Mouse (Mus musculus) intestine, embryonic 14.5 days (tissue): ENCODE results near the gene Npepl1. TPM values are rescaled to one million over a fixed set of nuclear protein-coding genes. Genes with fewer than 3 reads are reported as not detected.

Source experiments
- ATAC-seq: fragments of 200-750 bp; cut with Nextera tagmentation; replicated peaks from 2 replicates; pipeline ENCODE4 v1.8.0; 2017; ENCODE audit warnings: low read depth, moderate number of reproducible peaks, moderate TSS enrichment, moderate library complexity; ENCODE audit not compliant: low FRiP score, low TSS enrichment
- DNase-seq: peaks from one replicate; pipeline ENCODE4 v3.0.0-alpha.2; 2018; ENCODE audit warnings: low spot score
- H3K27ac ChIP-seq: fragments of 300-500 bp; sonication (generic); 2 replicates; pipeline ENCODE4 v1.5.1; 2014; ENCODE audit warnings: low read depth, mild to moderate bottlenecking, control low read depth
- H3K27me3 ChIP-seq: fragments of 300-500 bp; sonication (generic); replicated peaks from 2 replicates; pipeline ENCODE4 v1.6.1; 2014; ENCODE audit warnings: low read length, control low read depth; ENCODE audit not compliant: control insufficient read depth, insufficient read depth
- H3K36me3 ChIP-seq: fragments of 300-500 bp; sonication (generic); 2 replicates; pipeline ENCODE4 v1.6.1; 2014; ENCODE audit warnings: low read length, control low read depth; ENCODE audit not compliant: control insufficient read depth, insufficient read depth
- H3K4me1 ChIP-seq: fragments of 300-500 bp; sonication (generic); replicated peaks from 2 replicates; pipeline ENCODE4 v1.6.1; 2014; ENCODE audit warnings: low read length, control low read depth, mixed read lengths; ENCODE audit not compliant: control insufficient read depth, insufficient read depth
- H3K4me2 ChIP-seq: fragments of 300-500 bp; sonication (generic); 2 replicates; pipeline ENCODE4 v1.6.1; 2014; ENCODE audit warnings: low read length
- H3K4me3 ChIP-seq: fragments of 300-500 bp; sonication (generic); 2 replicates; pipeline ENCODE4 v1.5.1; 2014; ENCODE audit warnings: low read depth, low read length, control low read depth, mixed read lengths
- H3K9ac ChIP-seq: fragments of 300-500 bp; sonication (generic); 2 replicates; pipeline ENCODE4 v1.6.1; 2014; ENCODE audit warnings: mild to moderate bottlenecking, low read length
- H3K9me3 ChIP-seq: fragments of 300-500 bp; sonication (generic); 2 replicates; pipeline ENCODE4 v1.6.1; 2016; ENCODE audit warnings: low read length, control low read depth; ENCODE audit not compliant: control insufficient read depth
- WGBS: fragments of 180-500 bp; shearing (Covaris S2); extraction: QIAGEN DNeasy Blood & Tissue Kit; methylation state at CpG from one replicate; pipeline ENCODE4 v1.1.7; 2014; 5-methylcytosine and 5-hydroxymethylcytosine counted together
- polyA plus RNA-seq: library from polyadenylated mRNA; unstranded; fragments of >200 nt; fragmentation: Nextera tagmentation; extraction: Ambion mirVana; gene quantifications from 2 replicates; pipeline ENCODE4 v1.2.1, GENCODE M21; 2014

Npepl1 gene
- polyA plus RNA-seq, 1 experiment from 2014 or later = 59.9 TPM

DNA sequence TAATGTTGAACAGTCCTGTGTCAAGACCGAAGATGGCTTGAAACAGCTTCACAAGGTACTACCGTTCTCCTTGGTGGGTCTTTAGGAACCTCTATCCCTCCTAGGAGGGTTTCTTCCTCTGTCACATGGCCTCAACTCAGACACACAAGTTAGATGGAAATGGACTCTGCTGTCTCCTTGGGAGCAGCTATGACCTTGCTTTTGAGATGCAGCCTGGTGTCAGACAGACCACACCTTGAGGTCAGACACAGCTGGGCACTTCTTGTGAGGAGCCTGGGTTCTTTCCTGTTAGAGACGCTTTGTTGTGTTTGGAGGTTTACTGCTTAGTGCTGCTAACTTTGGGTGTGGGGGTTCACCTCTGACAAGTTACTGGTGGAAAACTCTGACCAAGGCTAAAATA is 15.1 kb upstream of the Npepl1 start:
- Histone ChIP-seq H3K36me3 (peaks cover 79% of the 10 kb centered on the region), H3K9me3 (no peaks in the 10 kb centered on the region), H3K4me2 (no peak overlapping the region), H3K27ac (no peak overlapping the region), H3K4me3 (no peak overlapping the region), H3K9ac (no peak overlapping the region), H3K4me1 (no peaks in the 10 kb centered on the region), H3K27me3 (no peaks in the 10 kb centered on the region)
- ATAC-seq = no peak
- DNase-seq = no peak
- WGBS = 96% methylated on average over 3 of the region's 3 CpGs

DNA sequence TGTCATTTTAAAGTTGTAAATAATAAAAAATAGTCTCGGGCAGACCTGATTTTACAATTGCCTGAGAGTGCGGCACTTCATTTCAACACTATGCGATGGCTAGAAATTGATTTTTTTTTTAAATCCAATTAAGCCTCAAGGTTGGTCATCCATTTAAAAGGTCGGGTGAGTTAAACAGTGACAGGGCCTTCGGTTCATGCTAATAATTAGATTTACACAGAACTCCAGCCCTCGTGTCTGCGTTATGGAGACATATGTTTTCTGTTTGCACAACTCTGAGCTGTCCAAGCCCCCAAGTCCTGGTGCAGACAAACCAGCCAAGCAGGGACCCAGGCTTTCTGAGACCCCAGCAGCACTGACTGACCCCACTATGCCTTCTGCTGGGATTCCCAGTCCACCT is 7.8 kb upstream of the Npepl1 start:
- Histone ChIP-seq H3K4me1 (no peaks in the 10 kb centered on the region), H3K4me3 (no peak overlapping the region), H3K27ac (no peak overlapping the region), H3K4me2 (no peak overlapping the region), H3K9me3 (no peaks in the 10 kb centered on the region), H3K9ac (no peak overlapping the region), H3K27me3 (no peaks in the 10 kb centered on the region), H3K36me3 (peaks cover 17% of the 10 kb centered on the region)
- DNase-seq (no peak), ATAC-seq (no peak)
- WGBS = 64% methylated on average over 7 of the region's 7 CpGs

DNA sequence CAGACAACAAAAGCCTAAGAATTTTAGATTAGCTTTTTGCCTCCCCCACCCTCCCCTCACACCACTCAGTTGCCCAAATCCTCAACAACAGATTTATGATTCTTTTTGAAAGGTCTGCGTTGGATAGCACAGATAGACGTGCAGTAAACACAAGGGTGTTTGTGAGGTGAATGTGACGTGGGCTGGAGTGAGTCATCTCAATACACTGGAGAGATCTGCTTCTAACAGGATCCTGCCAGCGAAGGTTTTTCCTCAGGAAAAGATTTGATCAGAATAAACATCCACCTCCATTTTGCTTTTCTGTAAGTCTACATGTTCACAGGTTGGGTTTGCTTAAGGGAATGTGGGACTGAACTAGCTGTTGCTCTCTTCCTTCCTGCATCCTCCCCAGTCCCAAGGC is 6.6 kb upstream of the Npepl1 start:
- Histone ChIP-seq H3K4me1 (no peaks in the 10 kb centered on the region), H3K4me3 (no peak overlapping the region), H3K4me2 (no peak overlapping the region), H3K36me3 (peaks cover 7% of the 10 kb centered on the region), H3K9me3 (no peaks in the 10 kb centered on the region), H3K27ac (no peak overlapping the region), H3K27me3 (no peaks in the 10 kb centered on the region), H3K9ac (no peak overlapping the region)
- no peak for DNase-seq
- WGBS = 72% methylated on average over 4 of the region's 4 CpGs
- ATAC-seq = no peak

DNA sequence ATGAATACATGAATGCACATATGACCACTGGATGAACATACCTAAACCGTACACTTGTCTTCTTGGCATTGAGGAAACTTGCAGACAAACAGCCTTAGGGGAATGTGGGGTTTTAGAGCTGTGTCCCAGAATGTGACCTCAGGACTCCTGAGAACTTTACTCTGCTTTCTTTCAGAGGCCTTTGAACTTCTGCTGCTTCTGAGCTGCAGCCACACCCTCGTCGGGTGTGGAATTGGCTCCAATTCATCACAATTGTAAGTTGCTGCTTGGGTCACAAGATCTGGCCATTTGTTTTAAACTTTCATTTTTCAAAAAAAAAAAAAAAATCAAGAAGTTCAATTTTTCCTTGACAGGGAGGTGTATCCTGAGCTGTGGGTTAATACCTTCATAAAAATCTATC is 2.8 kb upstream of the Npepl1 start:
- ATAC-seq (no peak), DNase-seq (no peak)
- no peaks in the 10 kb centered on the region for H3K9me3 ChIP-seq

DNA sequence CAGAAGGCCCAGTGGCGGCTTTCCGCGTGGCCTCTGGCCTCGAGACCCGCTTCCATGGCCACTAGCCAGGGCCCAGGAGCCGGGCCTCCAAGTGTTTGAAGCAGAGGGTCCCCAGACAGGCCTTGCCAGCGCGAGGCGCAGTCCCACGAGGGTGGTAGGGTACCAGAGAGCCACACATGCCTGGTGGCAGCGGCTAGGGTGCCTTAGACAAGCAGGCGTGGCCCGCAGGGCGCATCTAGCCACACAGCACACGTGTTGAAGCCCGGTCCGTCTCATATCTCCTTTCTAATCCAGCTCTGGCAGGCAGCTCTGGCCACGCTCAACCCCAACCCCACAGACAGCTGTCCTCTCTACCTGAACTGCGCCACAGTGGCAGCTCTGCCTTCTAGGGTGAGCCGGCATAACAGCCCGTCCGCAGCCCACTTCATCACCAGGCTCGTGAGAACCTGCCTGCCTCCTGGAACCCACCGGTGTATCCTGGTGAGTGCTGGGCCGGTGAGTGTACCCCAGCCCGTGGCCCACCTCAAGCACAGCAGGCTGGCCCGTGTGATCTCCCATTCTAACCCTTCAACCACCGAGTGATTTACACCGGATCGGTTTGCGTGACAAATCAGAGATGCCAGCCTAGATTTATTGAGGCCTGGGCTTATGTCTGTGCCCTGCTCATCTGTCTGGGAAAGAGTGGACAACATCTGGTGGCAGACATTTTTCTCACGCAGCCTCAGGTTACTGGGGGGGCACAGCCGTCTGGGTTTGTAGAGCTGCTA is 817 bp downstream of the Npepl1 start:
- Histone ChIP-seq H3K9ac (peak overlapping the region; percentile 79), H3K4me1 (peaks cover 8% of the 10 kb centered on the region), H3K9me3 (no peaks in the 10 kb centered on the region), H3K27ac (peak overlapping the region; percentile 54), H3K4me2 (peak overlapping the region; percentile 74), H3K36me3 (peaks cover 9% of the 10 kb centered on the region; the same call in 1 of the 2 replicates), H3K27me3 (no peaks in the 10 kb centered on the region), H3K4me3 (peak overlapping the region; percentile 45)
- DNase-seq (peak; percentile 84), ATAC-seq (peak; percentile 21)
- 49% methylated on average over 33 of the region's 33 CpGs for WGBS

More for the DNA sequence above, 2.8 kb upstream of the Npepl1 start:
- no peaks in the 10 kb centered on the region for H3K27me3 ChIP-seq
- no peak overlapping the region for H3K9ac ChIP-seq
- H3K36me3 ChIP-seq = peaks cover 5% of the 10 kb centered on the region; the same call in 1 of the 2 replicates
- no peak overlapping the region for H3K4me3 ChIP-seq
- WGBS = 61% methylated on average over 3 of the region's 3 CpGs
- peaks cover 8% of the 10 kb centered on the region for H3K4me1 ChIP-seq
- no peak overlapping the region for H3K27ac ChIP-seq
- H3K4me2 ChIP-seq = no peak overlapping the region

DNA sequence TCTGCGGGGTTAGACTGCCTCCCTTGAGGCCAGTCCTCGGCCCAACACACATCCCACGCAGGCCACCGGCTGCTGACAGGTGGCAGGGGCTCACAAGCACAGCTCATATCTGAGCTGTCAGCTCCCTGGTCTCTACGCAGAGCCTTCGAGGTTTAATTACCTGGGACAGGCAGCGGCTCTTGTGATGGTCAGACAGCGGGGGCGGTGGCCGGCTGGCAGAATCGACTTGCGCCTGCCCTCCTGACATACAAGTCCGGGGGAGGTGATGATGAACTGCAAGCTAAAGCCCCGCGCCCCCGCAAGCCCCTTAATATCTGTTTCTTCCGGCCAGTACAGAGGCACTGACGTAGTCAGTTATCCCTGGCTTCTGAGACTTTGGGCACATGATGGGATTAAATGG is 2.8 kb downstream of the Npepl1 start:
- 75% methylated on average over 18 of the region's 18 CpGs for WGBS
- Histone ChIP-seq H3K36me3 (peaks cover 24% of the 10 kb centered on the region), H3K9ac (no peak overlapping the region), H3K27ac (no peak overlapping the region), H3K27me3 (no peaks in the 10 kb centered on the region), H3K4me3 (no peak overlapping the region), H3K4me2 (no peak overlapping the region), H3K9me3 (no peaks in the 10 kb centered on the region), H3K4me1 (peaks cover 8% of the 10 kb centered on the region)
- ATAC-seq = no peak
- no peak for DNase-seq

DNA sequence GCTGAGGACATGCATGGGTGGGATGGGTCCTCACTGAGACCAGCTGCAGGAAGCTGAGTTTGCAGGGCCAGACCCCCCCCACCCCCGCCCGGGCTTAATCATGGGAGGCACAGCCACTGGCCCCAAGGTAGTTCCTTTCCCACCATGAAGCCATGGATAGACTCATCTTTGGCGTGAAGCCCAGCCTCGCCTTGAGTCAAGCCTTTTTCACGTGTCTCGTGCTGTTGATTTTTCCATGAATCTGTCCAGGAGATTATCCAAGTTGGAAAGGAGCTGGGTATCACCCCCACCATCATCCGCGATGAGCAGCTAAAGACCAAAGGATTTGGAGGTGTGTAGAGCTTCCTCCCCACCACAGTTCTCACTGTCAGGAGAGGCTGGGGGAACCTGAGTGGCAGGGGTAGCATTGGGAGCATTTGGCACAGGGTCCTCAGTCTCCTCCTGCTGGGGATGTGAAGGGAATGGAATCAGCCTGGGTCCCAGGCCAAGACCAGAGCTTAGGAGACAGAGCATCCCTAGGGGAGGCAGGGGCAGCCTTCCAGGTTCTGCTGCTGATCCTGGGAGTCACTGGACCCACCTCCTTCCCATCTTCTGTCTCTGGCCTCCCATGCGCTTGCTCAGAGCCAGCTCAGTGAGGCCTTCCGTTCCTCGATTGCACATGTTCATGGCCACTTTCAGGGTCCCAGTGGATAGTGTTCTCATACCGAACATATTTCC is 4.2 kb downstream of the Npepl1 start:
- peaks cover 26% of the 10 kb centered on the region for H3K36me3 ChIP-seq
- H3K4me1 ChIP-seq = peaks cover 8% of the 10 kb centered on the region
- no peak for ATAC-seq
- no peak overlapping the region for H3K27ac ChIP-seq
- DNase-seq = no peak
- no peak overlapping the region for H3K4me3 ChIP-seq
- H3K4me2 ChIP-seq = no peak overlapping the region
- 93% methylated on average over 12 of the region's 12 CpGs for WGBS
- H3K27me3 ChIP-seq = no peaks in the 10 kb centered on the region
- H3K9ac ChIP-seq = no peak overlapping the region
- H3K9me3 ChIP-seq = no peaks in the 10 kb centered on the region

DNA sequence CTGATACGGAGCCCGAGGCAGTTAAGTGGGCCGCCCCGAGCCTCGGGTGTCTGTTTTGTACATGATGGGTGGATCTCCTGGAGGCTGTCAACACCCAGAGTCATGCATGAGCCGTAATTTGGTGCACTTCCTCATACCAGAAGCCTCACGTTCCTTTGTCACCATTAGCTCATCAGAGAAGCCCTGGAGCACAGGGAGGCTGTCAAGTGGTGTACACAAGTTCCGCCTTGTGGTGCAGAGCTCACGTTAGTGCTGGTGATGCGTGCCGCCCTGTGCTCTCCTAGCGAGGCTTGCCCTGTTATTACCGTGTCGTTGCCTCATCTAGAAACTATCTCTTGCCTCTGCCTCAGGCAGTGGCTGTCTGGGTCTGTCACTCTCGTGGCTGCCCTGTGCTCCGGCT is 6.8 kb downstream of the Npepl1 start:
- Histone ChIP-seq H3K36me3 (peaks cover 50% of the 10 kb centered on the region), H3K4me2 (no peak overlapping the region), H3K4me1 (no peaks in the 10 kb centered on the region), H3K4me3 (no peak overlapping the region), H3K27ac (no peak overlapping the region), H3K9ac (no peak overlapping the region), H3K9me3 (no peaks in the 10 kb centered on the region), H3K27me3 (no peaks in the 10 kb centered on the region)
- peak; percentile 42 for ATAC-seq
- no peak for DNase-seq
- 71% methylated on average over 16 of the region's 16 CpGs for WGBS
